Mouse (Mus musculus): Measurements from ENCODE around the gene Adamts2.

Adamts2 gene

GRCm38 (mm10) chr11:50850989-50851601 lies 249.2 kb downstream of the Adamts2 start:
- peak; percentile 53 for DNase-seq

Measured in B cell, adult 2 months (primary cell).